Mouse (Mus musculus) liver, embryonic 14.5 days (tissue): Measurements from ENCODE around the gene Ms4a5.

Source experiments
- CTCF ChIP-seq: IDR thresholded peaks from 2 replicates; pipeline ENCODE4 v1.5.1; 2016; ENCODE audit warnings: antibody characterized with exemption, low read depth, control low read depth
- EP300 ChIP-seq: IDR thresholded peaks from 2 replicates; pipeline ENCODE4 v1.6.1; 2016; ENCODE audit warnings: antibody characterized with exemption, low read depth

DNA sequence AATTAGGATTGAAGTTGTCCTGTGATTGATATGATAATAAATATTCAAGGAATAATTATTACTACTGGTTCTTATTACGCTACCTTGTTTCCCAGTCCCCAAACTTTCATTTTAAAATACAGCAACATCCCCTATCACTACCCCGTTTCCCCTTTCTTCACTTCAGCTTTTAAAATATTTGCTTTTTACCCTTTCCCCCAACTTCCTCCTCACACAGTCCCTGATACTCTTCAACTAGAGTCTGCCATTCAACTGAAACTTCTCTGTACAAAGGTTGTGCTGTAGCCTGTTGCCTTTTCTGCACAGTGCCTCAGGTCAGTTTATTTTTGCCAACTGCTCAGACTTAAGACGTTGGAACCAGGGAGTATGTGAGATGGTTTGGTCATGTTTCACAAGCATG, 20.1 kb downstream of the Ms4a5 start:
- no peak for TF ChIP-seq CTCF
- TF ChIP-seq EP300: no peak
